Mouse (Mus musculus) lung, adult 2 months (tissue): ENCODE data around the gene Atpaf1.

Experiments
- CTCF ChIP-seq: fragments of 200-500 bp; IDR thresholded peaks from 2 replicates; pipeline ENCODE4 v1.5.1; 2011; ENCODE audit warnings: mild to moderate bottlenecking, low read length, control low read depth; ENCODE audit not compliant: insufficient read depth
- POLR2A ChIP-seq: fragments of 200-500 bp; IDR thresholded peaks from 2 replicates; pipeline ENCODE4 v1.6.1; 2011; ENCODE audit warnings: low read depth, mild to moderate bottlenecking, control low read depth, low read length, borderline replicate concordance; ENCODE audit errors: extremely low read depth

DNA sequence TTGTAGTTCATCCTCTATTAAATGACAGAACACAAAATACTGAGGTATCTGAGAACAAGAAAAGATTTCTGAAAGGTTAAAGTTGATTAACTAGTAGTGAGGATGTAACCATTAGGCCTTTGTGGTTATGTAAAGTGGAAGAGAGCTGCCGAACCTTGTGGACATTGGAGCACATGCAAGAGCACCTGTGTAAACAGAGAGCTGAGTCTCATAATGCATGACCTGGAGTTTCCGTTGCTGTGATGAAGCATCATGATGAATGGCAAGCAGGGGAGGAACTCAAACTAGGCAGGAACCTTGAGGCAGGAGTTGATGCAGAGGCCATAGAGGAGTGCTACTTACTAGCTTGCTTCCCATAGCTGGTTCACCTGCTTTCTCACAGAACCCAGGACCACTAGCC lies 66.0 kb downstream of the Atpaf1 start:
- TF ChIP-seq POLR2A (no peak), CTCF (no peak)
